Mouse (Mus musculus) adrenal gland, postnatal 25 days (tissue): ENCODE measurements around the gene Cdc42ep1. TPM values are rescaled to one million over a fixed set of nuclear protein-coding genes. Genes with fewer than 3 reads are reported as not detected.
"Not testable (repeated sequence)": the region's sequence is repeated elsewhere in the genome, so short reads cannot be mapped to it uniquely, and the experiment has no call there.

Source experiments
- DNase-seq: peaks from one replicate; pipeline ENCODE4 v3.0.0; 2021; ENCODE audit warnings: mixed read lengths
- total RNA-seq: library from RNA; stranded (reverse); gene quantifications from 2 replicates; pipeline ENCODE4 v1.2.3, GENCODE M21; 2021

Gene Cdc42ep1
- total RNA-seq, 1 experiment from 2014 or later: 43.4 TPM

GRCm38 (mm10) chr15:78829636-78830035 lies 12.8 kb upstream of the Cdc42ep1 start:
- no peak for DNase-seq

DNA sequence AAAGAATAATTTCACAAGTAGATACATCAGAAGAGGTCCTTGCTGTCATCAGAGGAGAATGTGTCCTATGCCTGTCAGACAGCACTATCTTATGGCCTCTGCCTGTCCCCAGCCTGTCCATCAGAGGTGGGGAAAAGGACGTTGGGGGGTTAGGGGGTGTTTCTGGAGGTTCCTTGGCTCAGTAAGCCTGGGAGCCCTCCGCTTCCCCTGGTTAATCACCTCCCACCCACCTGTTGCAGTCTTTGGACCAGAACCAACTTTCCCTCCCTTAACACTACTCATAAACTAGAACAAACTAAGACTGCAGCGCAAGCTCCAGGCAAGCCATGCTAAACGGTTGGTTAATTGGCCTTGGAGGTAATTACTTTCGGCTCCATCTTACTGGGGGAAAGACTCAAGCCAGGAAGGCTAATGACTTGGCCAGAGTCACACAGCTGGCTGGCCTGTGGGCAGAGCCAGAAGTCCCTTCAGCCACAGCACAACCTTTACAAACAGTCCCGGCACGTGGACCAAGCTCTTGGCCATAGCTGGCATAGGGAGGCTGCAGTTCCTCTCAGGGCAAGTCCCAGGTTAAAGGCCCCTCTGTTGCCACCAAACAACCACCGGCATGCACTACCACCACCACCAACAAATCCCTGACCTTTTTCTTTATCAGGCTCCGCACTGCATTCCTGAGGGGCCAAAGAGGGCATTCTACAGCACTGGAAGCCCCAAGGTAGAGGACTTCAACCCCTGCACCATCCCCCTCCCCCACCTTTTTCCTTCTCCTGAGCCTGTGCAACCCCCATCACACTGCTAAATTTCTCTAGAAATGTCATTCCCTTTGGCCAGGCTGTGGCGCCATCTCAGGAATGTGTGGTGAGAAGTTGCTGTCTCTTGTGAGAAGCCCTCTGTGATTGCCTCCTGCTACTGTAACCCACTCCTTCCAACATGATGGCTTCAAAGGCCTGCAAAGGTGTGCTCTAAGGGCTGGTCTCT lies 11.4 kb upstream of the Cdc42ep1 start:
- no peak for DNase-seq

GRCm38 (mm10) chr15:78831720-78832657 lies 10.4 kb upstream of the Cdc42ep1 start:
- DNase-seq: peak; percentile 41

- DNase-seq: peak; percentile 84
These were observed 9.7 kb upstream of the Cdc42ep1 start for GRCm38 (mm10) chr15:78832701-78833123.

- DNase-seq: no peak
These were observed 8.8 kb upstream of the Cdc42ep1 start for GRCm38 (mm10) chr15:78833582-78833981.

DNA sequence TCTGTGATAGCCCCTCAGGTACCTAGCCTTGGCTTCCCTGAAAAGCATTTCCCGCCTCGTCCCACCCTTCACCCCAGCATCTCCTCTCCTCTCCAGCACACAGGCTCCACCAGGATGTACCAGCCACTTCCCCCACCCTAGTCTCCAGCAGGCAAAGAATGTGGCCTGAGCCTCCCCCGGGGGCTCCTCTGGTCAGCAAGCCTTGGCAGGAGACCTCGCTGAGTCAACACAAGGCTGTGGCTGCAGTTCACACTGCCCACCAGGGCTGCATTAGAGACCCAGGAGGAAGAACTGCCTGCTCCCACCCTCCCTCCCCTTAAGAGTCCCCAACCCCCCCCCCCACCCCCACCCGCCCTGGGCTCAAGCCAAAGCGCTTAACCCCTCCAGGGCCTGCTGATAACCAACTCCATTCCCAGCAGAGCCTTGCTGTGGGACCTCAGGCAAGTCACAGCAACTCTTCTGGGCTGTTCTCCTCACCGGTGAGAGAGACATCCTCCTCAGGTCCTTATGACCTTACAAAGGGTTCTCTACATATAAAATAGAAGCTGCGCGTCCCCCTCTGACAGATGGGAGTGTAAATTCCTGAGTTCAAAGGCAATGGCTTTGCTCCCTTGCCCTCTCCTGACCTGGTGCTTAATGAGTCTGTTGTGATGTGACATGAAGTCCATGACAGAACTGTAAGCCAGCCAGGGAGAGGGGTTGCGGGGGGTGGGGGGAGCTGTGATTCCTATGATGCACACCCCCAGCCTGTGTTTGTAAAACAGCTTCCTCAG lies 8.0 kb upstream of the Cdc42ep1 start:
- no peak for DNase-seq

DNA sequence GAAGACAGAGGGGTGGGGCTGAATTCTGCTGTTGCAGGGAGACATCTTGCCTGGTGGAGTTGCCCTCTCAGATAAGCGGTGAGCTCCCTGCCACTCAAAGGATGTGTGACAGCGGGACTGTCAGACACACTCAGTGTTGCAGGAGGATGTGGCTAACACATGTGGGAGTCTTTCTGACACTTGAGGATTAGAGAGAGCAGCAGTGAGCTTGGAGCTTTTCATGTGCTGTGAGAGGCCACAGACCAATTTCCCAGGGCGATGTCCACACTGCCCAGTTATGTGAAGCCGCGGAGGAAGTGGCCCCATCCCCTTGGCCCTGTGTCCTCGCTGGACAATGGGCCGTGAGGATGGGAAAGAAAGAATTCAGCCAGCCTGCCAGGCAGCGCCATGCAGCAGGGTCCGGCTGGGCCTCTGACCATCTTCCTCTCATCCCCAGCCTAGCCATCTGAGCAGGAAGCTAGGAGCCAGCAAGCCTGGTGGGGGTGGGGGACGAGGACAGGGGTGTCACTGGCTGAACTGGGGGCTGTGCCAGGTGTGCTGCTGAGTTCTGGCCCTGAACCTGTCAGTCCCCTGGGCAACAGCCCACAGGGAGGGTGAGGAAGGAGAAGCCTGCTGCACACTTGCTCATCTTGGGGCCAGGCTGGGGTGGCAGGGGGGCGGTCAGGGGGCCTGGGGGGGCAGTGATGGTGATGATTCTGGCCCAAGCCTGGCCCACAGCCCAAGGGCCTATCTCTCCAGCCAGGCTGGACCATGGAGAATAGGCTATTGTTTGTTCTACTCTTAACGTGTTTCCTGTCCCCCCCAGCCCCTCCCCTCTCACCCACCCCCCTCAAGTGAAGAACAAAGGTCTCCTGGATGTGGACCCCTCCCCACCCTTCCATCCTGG lies 7.0 kb upstream of the Cdc42ep1 start:
- DNase-seq: peak; percentile 39

DNA sequence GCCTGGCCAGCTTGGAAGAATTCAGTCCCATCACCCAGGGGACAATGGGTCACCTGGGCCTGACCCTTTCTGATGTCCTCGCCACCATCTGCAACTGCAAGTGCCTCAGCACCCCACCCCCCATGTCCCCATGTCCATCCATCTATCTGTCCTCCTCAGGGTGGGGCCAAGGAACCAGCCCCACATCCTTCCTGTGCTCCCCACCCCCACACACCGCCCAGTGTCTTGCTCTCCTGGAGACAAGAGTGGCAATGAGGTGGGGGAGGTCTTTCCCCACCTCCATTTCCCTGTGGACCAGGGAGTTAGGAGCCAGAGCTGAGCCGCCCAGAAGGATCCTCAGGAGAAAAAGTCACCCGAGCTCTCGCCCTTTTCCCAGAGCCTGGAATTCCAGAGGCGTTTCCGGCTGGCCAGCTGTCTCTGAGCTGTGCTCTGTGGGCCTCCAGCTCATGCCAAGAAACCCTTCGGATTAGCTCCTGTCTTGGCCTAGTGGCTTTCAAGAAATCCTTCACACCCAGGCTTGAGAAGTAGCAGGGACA lies 6.3 kb upstream of the Cdc42ep1 start:
- peak; percentile 53 for DNase-seq

- DNase-seq: no peak
These were observed 2.7 kb upstream of the Cdc42ep1 start for GRCm38 (mm10) chr15:78839744-78840143.

GRCm38 (mm10) chr15:78840241-78840640 lies 2.2 kb upstream of the Cdc42ep1 start:
- no peak for DNase-seq

- no peak for DNase-seq
These were observed 1.7 kb upstream of the Cdc42ep1 start for GRCm38 (mm10) chr15:78840751-78841150.

DNA sequence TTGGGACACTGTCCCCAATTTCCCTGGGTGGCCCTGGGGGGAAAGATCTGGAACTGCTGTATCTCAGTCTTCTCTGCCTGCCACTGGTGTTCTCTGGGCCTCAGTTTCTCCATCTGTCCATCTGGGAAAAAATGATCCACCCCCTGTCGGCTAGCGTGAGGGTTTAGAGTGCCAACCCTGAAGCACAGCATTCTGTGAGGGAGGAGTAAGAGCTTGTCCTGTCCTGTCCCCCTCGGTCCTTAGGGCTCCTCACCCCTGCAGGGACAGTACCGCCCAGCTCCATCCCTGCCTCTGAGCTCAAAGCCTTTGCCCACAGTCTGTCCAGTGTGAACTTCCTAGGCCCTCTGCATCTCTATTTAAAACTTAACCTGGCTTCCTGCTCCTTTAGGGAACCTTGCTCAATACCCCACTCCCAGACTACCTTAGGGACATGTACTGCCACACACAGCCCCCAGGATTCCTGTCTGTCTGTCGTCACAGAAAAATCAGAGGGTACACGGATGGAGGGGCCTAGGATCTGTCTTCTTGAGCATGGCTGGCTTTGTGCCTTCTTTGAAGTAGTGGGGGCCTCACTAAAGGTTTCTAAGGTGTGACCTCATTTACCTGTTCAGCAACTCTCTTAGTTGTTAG lies 1.1 kb upstream of the Cdc42ep1 start:
- DNase-seq: no peak

DNA sequence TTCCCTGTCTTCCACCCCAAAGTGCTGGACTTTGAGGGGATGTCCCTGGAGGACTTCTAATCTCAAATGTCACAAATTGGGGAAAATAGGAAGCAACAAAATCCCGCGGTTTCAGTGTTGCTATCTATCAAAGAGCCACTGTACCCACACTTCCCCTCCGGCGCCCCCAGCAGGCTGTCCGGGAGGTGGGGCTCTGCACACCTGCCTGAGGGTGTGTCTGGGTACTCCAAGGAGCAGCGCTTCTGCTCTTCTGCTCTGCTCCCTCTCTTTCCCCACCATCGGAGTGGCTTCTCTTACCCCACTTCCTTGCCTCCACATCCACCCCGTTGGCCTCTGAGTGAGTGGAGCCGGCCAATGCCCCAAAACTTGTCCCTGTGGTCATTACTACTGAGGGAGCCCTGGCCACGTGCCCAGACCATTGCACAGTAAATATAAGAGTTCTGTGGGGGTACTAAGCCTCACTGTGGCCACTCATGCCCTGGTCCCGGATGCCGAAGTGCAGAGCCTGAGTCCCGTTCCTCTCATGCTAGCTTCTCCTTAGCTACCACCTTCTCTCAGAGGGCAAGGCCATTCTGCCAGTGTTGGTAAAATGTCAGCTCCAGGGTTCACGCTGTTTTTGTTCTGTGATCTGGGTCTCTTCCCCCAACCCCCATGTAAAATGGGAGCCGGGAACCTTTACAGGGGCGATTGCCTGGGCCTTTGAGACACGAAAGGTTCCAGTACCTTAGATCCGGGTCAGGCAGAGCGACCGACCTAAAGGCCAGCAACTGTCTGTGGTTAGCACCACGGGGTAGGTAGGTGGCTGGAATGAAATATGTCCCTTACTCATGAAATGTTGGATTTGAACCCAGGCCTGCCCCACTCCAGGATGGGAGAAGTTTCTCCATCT lies 1.4 kb downstream of the Cdc42ep1 start:
- peak; percentile 51 for DNase-seq

DNA sequence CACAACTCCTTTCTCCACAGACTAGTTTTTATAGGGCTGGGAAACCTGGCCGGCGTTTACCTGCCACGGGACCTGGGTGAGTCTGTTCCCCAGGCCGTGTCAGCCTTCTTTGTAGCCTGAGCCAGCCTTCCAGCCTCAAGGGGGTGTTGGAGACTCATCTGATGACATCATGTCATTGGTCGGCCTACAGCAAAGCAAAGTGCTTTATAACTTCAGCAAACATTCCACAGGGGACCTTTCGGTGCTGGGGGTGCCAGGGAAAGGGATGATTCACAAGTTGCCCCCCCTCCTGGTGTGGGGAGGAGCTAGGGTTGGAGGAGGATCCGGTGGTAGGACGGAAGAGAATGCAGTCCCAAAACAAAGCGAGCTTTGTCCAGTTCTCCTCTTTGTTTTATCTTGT lies 2.4 kb downstream of the Cdc42ep1 start:
- peak; percentile 81 for DNase-seq

- DNase-seq: peak; percentile 56
These were observed 2.9 kb downstream of the Cdc42ep1 start for GRCm38 (mm10) chr15:78845321-78845720.

DNA sequence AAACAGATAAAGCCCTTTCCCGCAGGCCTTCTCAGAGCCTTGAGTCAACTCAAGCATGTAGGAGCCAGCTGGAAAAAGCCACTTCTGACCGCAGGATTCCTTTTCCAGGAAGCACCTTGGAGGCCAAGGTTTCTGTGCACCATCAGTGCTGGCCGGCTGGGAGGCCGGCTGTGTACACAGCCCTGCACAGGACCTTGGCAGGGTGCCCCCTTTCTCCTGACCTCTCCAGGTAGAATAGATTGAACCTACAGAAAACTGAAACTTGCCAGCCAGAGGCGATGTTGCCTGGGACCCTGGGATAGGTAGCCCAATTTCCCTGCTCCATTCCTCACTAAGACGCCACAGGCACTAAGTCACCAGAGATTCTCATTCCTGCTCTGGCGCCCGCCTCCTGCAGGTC lies 3.4 kb downstream of the Cdc42ep1 start:
- DNase-seq: peak; percentile 46

DNA sequence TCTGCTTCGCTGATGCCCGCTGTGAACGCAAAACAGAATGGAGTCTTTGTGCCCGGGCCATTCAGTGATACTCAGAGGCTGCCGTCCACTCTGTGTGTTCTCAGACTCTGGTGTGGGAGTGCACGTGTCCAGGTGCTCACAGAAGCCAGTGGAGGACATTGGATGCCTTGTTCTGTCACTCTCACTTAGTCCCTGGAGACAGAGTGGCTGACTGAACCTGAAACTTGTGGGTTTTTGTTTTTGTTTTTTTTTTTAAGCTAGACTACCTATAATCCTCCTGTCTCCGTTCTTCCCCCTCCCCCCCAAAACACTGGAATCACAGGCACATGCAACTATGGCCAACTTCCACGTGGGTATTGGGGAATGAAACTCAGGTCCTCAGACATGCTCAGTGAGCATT lies 3.9 kb downstream of the Cdc42ep1 start:
- no peak for DNase-seq

- DNase-seq: not testable (repeated sequence)
These were observed 4.4 kb downstream of the Cdc42ep1 start for GRCm38 (mm10) chr15:78846805-78847204.

DNA sequence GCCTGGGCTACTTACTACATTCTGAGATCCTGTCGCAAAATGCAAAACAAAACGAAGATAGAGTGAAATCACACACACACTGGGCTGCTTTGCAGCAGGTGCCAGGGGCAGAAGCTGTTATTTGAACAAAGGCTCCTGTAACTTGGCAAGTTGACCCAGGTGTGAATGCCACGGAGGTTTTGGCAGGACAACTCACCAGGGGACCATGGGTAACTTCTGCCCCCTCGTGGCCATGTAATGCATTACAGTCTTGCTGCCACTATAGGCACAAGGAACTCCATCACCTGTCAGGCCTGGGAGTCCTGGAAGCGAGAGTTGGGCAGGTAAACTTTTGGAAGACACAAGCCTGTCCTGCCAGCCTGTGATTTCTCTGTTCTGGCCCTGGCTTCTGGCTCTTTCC lies 6.0 kb downstream of the Cdc42ep1 start:
- DNase-seq: peak; percentile 85
